Mouse (Mus musculus) mouse embryonic stem cell (cell line): ENCODE measurements around the gene Efna4.

Source experiments
- in situ Hi-C, 2 experiments: fragments of 300-500 bp; cut with MboI; formaldehyde crosslinking; loops; 1 replicate in 1 of 2; 3 replicates in 1 of 2; pipeline ENCODE4 v1.14.3; 2019 to 2020; ENCODE audit warnings: low sequenced_read_pairs in 2 of 2, low pct_unique_long_range_greater_than_20kb in 1 of 2, mixed read lengths in 1 of 2; ENCODE audit not compliant: unreplicated experiment in 1 of 2

Efna4 gene

DNA sequence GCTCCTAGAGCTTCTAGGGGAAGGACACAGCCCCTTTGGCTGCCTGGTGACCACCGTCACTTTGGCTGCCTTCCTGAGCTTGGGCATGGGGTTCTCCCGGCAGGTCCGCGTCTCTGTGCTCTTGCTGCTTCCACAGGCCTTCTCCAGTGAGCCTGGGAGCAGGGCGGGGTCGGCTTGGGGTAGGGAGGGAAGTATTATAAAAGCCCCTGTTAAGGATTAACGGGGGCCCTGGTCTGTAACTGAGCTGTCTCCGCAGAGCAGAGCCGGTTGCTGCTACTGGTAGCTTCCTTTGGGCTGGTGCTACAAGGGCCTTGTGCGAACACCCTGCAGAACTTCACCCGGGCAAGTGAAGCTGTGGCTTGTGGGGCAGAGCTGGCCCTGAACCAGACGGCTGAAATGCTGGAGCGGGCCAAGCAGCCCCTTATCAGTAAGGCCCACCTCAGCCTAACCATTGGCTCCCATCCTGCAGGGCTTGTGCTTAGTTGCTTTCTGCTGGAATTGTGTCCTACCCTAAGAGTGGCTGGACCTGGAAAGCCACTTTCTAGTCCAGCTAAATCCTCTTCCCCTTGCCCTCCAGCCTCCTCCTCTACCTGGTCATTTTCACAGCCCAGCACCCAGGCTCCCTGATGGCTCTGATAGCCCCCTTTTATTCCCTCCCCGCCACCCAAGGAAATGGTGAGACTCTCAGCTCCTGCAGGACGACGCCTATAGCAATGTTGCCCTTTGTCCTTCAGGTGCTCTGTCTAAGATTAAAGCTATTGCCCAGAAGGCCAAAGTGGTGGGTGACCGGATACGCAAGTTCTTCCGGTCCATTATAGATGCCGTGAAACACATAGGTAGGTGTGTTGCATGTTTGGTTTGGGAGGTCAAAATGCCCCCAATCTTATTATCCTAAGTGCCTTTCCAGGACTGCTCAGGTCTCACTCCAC is 27.9 kb upstream of the Efna4 start:
- in situ Hi-C loops, result no loop called here

DNA sequence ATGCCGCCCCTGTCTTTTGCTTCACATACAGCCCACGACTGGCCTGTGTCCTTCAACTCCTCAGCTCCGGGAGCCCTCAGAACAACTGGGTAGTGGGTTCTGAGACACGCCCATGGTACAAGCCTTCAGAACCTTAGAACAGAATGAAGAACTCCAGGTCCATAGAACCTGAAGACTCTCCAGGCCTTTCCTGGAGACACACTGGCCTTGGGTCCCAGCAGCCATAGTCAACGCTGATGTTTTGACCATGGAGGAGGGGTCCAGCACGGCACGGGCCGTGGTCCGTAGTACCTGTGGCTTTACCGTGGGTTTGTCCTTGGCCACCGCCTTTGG is 27.3 kb upstream of the Efna4 start, which contains the start of gene Dcst1:
Gene Dcst1 (minus strand): TSS at position 101 of the 333 bp plus-strand sequence.
- in situ Hi-C loops, result no loop called here

DNA sequence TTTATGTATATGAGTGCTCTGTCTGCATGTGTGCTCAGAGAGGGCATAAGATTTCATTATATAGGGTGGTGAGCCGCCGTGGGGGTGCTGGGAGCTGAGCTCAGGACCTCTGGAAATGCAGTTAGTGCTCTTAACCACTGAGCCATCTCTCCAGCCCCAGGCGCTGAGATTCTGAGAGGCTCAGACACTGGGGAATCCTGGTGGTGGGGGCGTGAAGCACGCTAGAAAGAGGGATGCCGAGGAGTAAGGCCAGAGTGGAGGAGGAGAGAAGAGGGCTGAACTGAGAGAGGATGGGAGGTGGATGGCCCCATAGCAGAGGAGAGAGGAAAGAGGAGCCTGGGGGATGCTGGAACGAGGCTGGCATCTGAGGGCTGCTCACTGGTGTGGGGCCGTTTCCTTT is 26.8 kb upstream of the Efna4 start:
- in situ Hi-C loops, result no loop called here

DNA sequence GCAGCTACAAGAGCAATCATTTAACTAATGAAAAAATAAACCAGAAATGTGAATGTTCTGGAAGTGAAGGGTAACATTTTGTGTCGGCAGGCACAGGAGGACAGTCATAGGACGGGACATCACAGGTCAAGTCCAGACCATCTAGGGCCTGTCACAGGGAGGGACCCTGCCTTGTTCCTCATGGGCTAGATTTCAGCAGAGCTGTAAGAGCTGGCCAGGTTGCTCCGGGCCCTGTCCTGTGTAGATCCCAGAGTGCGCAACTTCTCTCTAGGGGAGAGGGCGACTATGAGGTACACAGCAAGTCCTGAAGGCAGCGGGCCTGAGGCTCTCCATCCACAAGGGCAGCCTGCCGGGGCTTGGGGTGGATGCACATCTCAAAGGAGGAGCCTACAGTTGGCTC is 23.8 kb upstream of the Efna4 start, which contains the start of gene Dcst2:
Gene Dcst2 (plus strand): TSS at position 301 of the 400 bp plus-strand sequence.
- in situ Hi-C loops, result no loop called here

DNA sequence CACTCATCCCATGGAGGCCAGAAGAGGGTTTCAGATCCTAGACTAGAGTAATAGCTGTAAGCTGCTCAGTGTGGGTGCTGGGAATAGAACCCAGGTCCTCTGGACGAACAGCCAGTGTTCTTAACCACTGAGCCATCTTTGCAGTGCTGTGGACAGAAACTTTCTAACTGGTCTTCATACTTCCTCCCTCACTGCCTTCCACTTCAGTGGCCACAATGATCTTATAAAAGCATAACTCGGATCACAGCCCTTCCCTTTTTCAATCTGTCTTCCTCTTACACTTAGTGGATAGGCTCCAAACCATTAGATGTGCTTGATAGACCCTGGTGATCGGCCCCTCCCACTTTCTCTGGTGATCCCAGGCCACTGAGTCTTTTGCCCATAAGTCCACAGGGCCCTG is 22.4 kb upstream of the Efna4 start:
- in situ Hi-C loops, result no loop called here

DNA sequence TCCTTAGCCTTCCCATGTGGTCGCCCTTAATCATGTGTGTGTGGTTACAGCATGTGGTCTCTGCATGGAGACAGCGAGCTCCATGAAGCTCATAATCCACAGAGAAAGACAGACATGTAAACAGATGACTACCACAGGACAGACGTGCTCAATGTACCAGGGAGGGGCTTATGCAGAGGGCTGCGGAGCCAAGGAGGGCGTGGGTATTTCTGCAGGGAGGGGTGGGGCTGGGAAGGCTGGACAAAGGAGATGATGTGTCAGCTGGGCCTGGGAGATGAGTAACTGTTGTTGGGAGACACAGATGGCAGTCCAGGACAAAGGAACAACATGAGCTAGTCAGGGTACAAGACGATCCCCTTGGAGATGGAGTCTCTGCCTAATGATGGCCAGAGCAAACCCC is 21.8 kb upstream of the Efna4 start:
- in situ Hi-C loops, result no loop called here

DNA sequence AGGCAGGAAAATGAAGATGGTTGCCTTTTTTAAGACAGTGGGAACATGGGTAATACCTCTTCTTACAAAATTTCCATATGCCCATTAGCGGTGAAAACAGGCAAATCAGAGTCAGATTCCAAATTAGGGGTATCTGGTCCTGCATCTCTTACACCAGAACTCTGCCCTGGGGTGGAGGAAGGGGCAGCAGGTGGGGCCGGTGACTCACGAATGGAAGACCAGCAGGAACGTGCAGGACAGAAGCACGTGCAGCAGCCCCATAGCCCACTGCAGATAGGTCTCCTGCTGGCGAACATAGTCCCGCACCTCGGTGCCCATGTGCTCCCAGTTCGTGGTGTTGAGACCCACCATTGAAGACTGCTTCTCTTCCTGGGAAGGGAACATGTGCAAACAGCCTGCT is 18.2 kb upstream of the Efna4 start:
- in situ Hi-C loops, result no loop called here

DNA sequence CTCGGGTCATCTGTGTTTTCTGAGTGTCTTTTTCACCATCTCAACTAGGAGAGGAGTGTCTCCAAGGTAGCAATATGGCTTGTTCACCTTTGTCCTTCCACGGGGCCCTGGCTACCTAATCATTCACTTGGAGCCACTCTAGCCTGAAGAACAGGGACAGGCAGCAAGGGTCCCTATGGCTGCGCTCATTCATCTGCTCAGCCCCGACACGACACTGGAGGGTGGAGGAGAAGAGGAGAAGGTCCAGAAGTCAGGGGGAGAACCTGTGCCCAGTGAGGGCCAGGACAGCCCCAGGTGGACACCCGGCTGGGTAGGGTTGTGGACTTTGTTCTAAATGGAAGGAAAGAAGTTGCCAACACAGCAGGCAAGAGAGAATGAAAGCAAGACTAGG is 17.7 kb upstream of the Efna4 start:
- in situ Hi-C loops, result no loop called here

DNA sequence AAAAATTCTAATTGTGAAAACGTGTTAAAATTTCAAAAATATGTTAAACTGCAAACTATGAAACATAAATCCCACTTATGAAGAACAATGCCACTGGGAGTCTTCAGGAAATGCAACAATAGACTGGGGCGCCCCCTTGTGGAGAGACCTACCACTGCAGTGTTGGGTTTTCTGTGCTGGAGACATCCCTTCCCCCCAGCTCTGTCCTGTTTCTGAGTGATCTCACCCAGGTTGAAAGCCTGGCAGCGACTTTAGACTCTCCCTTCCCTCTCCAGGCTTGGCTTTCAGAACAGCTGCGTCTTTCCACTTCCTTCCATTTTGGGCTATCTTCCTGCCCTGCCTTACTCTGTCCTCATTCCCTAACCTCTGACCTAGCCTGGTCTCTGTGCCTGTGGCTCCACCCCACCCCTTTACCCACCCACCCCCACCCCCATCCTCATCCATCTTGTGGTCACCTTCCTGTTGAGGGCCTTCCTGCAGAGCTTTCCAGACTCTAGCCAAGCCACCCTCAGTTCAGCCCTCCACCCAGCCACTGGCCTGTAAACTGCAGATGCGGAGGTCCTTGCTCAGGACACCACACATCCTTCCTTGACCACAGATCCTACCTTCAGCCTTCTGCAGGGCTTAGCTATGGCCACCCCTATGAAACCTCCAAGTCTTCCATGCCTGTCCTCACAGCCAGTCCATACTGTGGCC is 17.1 kb upstream of the Efna4 start:
- in situ Hi-C loops, result no loop called here

DNA sequence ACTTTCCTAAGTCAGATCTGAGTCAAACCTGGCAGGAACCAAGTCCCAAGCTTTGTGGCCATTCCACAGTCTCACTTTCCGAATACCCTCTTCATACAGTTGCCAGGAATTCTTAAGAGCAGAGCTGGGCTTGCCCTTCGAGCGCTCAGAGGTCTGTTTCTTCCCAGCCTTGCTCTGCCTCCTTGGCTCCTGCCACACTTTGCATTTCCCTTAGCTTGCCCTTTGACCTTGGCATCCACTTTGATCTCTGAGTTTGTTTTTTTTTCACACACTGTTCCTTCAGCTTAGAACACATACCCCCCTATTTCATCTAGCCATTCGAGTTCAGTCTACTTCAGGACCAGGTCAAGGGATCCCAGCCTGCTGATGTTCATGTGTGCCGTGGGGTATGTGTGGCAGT is 13.4 kb upstream of the Efna4 start:
- in situ Hi-C loops, result no loop called here

DNA sequence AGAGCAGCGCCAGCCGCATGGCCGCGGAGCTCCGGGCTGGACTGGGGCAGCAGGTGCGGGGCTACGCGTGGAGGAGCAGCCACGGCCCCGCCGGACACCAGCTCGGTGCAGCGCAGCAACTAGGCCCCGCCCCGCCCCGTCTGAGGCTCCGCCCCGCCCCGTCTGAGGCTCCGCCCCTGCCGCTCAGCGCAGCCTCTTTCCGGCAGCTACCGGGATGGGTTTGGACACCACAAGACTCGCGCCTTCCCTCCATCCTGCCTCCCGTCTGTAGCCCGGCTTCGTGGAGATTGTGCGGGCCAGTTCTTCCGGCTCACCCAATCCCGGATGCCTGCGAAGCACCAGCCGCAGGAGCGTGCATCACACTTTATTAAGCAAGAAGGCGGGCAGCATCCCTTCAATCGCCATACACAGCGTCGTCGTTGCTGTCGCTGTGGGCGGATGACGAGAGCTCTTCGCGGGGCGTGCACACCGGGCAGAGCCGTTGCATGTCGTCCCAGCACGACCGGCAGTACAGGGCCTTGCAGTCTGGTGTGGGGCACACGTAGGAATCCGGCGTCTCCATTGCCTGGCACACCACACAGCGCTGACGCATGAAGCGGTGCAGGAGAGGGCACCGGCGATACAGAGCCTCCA is 12.2 kb upstream of the Efna4 start, which contains the start of gene Adam15:
Gene Adam15 (minus strand): TSS at position 128 of the 633 bp plus-strand sequence.
- in situ Hi-C loops, result loop anchor here in 1 of 2 experiments (10.0 kb wide), 1 partner anchor 135 kb away; no protein-coding TSS in a partner anchor

DNA sequence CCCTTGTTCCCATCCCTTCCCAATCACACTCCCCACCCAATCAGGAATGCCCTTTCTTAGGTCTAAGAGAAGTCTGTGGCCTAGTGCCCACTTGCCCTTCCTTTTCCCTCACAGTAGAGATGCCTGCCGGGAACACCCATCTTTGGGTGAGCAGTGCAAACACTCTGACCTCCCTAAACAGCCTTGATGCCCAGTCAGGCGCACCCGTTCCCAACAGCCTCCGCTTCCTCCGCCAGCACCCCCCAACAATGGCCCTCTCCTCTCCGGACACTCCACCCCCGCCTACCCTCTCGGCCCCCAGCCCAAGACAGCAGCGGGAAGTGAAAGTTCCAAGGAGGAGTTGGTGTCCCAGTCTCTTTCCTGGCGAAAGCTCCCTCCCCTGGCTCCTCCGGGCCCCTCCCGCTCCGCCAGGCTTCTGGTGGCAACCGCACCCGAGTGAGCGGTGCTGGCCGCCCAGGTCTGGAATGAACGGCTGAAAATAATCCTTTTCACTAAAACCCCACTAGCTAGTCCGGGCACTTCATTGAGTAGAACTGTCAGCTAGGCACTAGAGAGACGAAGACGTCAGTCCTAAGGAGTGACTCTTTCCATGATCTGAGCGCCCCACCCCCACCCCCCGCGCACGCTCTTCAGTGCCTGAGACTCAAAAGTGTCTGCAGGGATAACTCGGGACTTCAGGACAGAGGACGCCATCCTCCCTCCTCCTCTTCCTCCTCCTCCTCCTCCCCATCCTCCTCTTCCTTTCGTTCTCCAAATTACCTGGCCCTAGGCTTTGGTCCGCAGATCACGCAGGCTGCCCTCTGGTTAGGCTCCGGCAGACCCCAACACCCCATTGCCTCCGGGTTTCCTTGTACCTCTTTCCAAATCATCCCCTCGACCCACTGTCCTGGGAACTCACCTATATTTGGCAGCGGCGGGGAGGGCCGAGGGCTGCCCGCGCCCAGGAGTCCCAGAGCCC is 11.4 kb upstream of the Efna4 start:
- in situ Hi-C loops, result loop anchor here in 1 of 2 experiments (10.0 kb wide), 1 partner anchor 136 kb away; no protein-coding TSS in a partner anchor

DNA sequence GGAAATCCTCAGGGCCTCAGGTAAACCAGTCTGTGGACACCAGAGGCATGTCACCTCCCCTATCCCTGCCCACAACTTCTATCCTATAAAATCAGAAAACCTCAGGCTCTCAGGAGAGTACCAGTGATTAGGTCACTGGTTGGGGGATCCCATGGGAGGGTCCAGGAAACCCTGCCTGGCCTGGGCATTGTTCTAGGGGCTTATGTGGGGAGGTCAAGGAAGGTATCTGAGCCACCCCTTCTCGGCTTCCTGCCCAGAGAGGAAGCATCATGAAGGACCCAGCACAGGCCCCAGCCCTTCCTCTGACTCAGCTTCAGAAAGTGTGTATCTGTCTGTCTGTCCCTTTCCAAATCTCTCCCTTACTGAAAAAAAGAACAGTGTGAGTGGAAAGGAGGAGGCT is 10.1 kb upstream of the Efna4 start:
- in situ Hi-C loops, result loop anchor here in 1 of 2 experiments (10.0 kb wide), 1 partner anchor 137 kb away; no protein-coding TSS in a partner anchor

DNA sequence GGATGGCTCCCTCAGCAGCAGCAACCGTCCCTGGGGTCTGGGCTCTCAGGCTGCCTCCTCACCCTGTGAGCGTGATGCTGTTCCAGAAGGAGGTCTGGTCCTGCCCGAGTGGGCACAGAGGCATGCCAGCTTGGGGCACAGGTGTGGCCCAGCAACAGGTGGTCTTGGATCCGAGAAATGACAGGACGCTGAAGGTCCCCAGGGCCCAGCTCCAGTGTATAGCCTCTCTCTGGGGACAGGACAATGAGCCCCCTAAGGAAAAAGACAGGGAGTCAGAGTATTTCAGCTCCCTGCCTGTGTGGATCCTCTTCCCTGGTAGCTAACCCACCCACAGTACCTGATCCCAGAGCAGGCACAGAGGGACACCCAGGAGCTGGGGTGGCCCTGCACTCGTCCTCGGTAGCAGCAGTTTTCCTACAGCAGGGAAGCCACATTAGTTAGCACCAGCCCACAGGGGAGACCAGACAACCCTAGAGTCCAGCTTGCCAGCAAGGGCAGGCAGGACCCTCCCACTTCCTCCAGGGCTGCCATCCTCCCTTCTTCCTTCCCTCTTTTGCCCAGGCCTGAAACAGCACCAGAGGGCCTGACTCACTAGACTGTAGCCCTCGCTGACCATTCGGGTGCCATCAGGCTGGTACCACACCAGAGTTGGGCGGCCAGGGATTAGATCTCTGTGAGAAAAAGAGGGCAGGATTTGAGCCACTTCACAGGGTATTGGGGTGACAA is 9.2 kb upstream of the Efna4 start:
- in situ Hi-C loops, result loop anchor here in 1 of 2 experiments (10.0 kb wide), 1 partner anchor 138 kb away; no protein-coding TSS in a partner anchor

DNA sequence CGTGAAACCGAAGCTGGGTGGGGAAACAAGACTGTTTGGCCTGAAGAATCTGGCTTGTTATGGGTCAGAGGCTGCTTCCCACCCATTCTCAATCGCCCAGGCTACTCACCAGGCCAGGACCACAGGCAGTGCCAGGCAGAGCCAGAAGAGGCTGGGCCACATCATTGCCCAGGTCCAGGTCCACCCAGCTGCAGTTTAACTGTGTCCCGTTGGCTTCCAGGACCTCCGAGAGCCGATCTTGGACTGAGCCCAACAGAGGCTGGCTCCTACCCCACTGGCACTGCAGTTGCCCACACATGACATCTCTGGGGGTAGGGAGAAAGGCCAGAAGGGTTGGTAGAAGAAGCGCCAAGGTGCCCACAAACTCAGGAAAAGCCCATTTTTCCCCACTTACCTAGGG is 5.5 kb upstream of the Efna4 start:
- in situ Hi-C loops, result loop anchor here in 1 of 2 experiments (10.0 kb wide), 1 partner anchor 142 kb away; no protein-coding TSS in a partner anchor

DNA sequence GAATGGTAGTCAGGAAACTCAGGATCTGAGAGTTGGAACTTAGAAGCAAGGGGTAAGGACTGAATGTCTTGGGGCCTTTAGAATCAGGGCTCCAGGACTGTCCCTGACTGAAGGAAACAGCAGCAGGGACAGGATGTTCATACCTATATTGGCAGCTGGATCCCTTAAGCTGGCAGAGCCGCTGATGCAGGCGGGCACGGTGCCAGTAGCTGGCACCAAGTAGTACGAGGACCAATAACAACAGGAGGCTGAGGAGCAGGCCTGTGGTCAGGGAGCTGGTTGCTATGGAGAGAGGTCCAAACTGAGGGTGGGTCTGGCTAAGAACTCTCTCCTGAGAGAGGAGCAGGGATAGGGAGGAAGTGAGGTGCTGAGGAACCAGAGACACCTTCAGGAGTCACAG is 4.0 kb upstream of the Efna4 start:
- in situ Hi-C loops, result loop anchor here in 1 of 2 experiments (10.0 kb wide), 1 partner anchor 143 kb away; no protein-coding TSS in a partner anchor

DNA sequence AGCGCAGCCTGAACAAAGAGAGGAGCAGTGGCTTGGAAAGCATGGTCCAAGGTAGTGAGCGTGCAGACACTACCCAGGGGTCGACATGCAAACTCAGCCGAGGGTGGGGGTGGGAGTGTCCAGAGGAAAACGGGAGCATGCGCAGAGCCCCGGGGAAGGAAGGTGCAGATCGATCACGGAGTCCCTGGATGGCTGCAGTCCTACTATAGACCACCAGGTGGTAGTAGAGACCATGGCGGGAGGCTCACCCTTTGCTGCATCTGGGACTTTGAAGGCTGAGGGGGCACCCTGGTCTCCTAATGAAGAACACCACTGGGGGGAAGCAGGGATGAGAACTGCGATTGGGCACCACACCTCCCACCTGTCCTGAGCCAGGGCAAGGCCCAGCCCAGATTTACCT is 2.6 kb upstream of the Efna4 start:
- in situ Hi-C loops, result loop anchor here in 1 of 2 experiments (10.0 kb wide), 1 partner anchor 144 kb away; no protein-coding TSS in a partner anchor
